Mouse (Mus musculus): ENCODE results near the gene Mogs.

Gene Mogs

DNA sequence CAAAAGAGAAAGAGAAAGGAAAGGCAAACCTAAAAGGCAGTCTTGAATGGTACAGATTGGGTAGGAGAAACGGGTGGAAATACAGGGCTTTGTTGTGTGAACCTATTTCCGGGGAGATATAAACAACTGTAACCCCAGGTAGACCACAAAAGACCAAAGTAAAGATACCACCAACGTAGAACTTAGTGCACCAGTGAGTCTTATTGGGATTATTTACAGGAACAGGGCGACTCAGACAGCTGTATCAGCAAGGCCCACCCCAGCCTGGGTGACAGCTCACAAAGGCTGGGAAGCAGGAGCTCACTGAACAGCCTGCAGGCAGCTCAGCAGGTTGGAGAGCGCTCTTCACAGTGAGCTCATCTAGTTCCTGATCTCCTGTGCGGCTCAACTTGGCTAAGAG, 19.3 kb upstream of the Mogs start:
- no peak for DNase-seq (ENCODE audit: low spot score)

DNA sequence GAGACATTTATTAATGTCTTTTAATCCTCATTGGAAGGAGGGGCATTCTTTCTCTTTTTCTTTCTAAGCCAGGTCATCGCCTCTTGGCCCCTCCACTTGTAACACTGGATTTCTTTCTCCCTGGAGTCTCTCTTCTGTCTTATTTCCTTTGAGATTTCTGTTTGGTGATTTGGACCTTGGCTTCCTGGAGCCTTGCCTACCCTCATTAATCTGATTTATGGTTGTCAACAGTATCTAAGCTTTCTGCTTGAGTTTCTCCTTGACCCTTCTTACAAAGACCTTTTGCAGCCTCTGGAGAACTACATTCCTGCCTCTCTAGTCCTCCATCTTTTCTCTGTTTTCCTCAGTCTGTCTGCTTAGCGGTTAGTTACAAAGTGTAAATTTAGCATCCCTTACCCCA, 16.9 kb upstream of the Mogs start:
- no peak for DNase-seq (ENCODE audit: low spot score)

GRCm38 (mm10) chr6:83101316-83101687, 14.0 kb upstream of the Mogs start, which contains the start of the genes Ccdc142 and Gm42688:
Ccdc142 (plus strand) TSS chr6:83101601.
Gm42688 (plus strand) TSS chr6:83101617.
- no peak for DNase-seq (ENCODE audit: low spot score)

DNA sequence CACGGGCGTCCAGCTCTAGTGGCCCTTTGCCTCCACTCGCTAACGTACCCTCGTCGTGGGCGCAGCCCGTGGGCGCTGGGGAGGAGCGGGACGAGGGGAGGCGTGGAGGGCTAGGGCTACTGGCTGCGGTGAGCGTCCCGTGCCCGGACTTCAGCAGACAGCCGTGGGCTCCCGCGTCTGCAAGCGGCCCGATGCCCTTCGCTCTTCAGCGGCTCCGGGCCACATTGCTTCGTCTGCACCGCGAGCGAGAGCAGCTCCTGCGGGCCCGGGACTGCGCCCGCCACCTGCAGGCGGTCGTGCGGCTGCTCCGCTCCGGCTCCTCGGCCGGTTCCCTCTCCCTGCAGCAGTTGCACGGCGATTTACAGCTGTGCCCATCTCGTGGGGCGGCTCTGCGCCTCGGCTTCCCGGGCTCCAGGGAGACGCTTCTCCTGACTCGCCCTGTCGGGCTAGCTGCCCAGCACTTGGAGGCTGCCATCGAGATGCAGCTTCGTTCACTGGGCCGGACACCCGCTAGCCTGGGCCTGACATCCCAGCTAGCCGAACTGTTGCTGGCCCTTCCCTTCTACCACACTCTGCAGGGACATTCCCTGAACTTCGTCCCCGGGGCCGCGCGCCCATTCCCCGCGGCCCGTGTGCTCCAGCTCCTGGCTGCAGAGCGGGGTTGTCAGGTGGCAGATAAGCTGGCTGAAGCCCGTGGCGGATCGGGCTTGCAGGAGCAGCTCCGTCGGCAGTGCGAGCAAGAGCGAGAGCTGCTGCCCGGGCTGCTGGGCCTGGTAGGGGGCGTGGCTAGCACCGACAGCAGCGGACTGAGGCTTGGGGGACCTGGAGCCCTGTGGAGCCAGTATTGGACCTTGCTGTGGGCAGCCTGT, 13.4 kb upstream of the Mogs start:
- DNase-seq (ENCODE audit: low spot score): no peak

- DNase-seq (ENCODE audit: low spot score): no peak
Measured at GRCm38 (mm10) chr6:83103130-83103650, 12.1 kb upstream of the Mogs start.

DNA sequence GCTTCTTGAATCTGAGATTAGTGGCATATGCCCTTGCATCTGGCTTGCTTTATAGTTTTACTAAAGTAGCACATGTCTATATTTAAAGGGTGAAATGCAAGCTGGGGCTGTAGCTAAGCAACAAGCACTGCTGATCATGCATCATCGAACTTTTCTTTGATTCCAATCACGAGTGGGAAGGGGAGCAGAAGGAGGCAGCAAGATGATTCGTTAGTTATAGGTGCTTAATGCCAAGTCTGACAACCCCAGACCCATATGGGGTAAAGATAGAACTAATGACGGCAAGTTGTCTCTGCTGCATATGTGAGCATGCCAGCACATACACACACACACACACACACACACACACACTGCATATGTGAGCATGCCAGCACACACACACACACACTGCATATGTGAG, 11.1 kb upstream of the Mogs start:
- no peak for DNase-seq (ENCODE audit: low spot score)

GRCm38 (mm10) chr6:83107566-83108400, 7.5 kb upstream of the Mogs start:
- DNase-seq (ENCODE audit: low spot score): no peak

GRCm38 (mm10) chr6:83108762-83109668, 6.3 kb upstream of the Mogs start, which contains the start of gene Mrpl53:
Mrpl53 (plus strand) TSS chr6:83109040.
- peak; percentile 51 for DNase-seq (ENCODE audit: low spot score)

DNA sequence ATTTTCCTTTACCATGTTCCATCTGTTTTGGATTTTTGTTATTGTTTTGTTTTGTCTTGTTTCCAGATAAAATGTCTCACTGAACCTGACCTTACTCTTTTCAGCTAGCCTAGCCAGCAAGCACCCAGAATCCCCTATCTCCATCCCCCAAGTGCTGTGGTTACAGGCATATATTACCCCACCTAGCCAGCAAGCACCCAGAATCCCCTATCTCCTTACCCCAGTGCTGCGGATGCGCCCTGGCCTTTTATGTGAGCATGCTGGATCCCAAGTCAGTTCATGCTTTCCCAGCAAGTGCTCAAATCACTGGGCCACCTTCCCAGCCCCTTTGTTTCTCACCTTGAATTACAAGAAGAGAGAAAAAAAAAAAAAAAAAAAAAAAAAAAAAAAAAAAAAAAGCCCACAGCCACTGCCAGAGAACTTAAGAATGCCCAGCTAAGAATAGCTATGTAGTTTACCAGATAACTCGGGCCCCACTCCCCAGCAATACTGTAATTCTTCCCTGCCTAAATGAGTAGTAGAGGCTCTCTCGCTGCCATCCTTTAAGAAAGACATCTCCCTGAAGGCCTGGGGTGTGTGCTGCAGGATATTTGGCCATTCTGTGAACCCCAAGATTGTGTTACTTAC, 3.7 kb upstream of the Mogs start:
- DNase-seq (ENCODE audit: low spot score): no peak

GRCm38 (mm10) chr6:83115682-83116372, 531 bp downstream of the Mogs start:
- no peak for DNase-seq (ENCODE audit: low spot score)

- no peak for DNase-seq (ENCODE audit: low spot score)
Measured at GRCm38 (mm10) chr6:83116373-83117164, 1.3 kb downstream of the Mogs start.

DNA sequence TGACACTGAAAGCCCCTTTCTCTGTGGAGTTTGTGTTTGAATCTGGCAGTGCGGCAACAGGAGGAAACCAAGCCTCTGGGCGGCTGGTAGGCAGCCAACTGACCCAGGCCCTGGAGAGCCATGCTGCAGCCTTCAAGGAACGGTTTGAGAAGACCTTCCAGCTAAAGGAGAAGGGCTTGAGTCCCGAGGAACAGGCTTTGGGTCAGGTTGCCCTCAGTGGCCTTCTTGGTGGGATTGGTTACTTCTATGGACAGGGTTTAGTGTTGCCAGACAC, 1.8 kb downstream of the Mogs start:
- no peak for DNase-seq (ENCODE audit: low spot score)

- no peak for DNase-seq (ENCODE audit: low spot score)
Measured at GRCm38 (mm10) chr6:83117616-83118015, 2.3 kb downstream of the Mogs start.

DNA sequence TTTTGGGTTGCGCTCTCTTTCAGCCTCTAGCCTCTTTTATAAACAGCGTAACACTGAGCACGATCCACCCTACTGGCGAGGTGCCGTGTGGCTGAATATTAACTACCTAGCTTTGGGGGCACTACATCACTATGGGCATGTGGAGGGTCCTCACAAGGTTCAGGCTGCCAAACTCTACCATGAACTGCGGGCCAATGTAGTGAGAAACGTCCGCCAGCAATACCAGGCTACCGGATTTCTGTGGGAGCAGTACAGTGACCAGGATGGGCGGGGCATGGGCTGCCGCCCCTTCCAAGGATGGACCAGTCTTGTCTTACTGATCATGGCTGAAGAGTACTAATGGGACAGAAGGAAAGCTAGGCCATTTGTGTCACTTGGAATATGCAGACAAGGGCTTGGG, 3.1 kb downstream of the Mogs start:
- DNase-seq (ENCODE audit: low spot score): no peak

- no peak for DNase-seq (ENCODE audit: low spot score)
Measured at GRCm38 (mm10) chr6:83118825-83119733, 3.8 kb downstream of the Mogs start.

- no peak for DNase-seq (ENCODE audit: low spot score)
Measured at GRCm38 (mm10) chr6:83119734-83120051, 4.4 kb downstream of the Mogs start.

DNA sequence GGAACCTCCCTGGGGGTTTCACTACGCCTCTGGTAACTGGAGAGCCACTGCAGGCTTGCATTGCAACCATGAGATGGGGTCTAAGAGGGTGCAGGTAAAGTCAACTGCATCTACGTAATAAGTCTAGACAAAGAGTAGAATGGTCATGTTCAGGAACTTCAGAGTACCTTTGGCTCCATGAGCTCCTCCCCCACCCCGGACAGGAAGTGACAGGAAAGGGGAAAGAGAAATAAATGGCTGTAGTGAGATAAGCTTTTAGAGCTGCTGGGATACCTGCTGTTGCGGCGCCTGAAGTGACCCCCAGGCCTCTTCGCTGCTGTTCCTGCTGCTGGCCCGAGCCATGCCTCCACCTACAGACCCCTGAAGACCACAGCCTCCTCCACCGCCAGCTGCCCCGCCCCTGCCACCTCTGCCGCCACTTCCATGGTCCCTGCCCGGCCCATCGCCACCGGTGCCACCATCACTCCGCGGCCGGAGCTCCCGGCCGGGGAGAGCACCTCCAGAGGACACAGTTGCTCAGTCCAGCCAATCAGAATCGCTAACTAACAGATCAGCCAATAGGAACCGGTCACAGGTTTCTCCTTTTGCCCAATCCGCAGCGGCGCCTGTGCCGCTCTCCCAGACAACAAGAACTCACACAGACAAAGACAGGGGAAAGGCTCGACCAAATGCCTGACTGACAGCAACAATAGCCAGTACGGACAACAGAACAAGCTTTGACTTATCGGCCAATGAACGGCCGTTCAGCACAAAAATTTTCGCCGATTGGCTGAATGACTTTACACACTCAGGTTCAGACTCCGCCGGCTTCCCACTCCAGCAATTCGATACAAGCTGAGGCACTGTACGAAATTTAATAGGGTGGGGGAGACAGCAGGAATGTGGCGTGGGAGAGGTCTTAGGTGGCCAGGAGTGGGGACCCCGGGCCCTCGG, 5.9 kb downstream of the Mogs start, which contains the start of gene Wbp1:
TSS of gene Wbp1 (minus strand) at position 630 of the 933 bp plus-strand sequence.
- DNase-seq (ENCODE audit: low spot score): peak; percentile 74
